Mouse (Mus musculus) urinary bladder, adult 2 months (tissue): ENCODE measurements at regions not wholly inside any gene's neighbourhood (a gene's known extent, or its start where the extent isn't known, plus 50 kb on each side); places are given as distances from the start of the nearest gene placed in this dataset.

Source experiments
- DNase-seq: peaks from one replicate; pipeline ENCODE4 v3.0.0; 2022; ENCODE audit warnings: low spot score

GRCm38 (mm10) chr16:95842766-95843165 lies 140.9 kb downstream of the Ets2 start:
- no peak for DNase-seq

- no peak for DNase-seq
Measured at GRCm38 (mm10) chr16:95839512-95840253, 137.8 kb downstream of the Ets2 start.

- no peak for DNase-seq
Measured at GRCm38 (mm10) chr16:95838886-95839430, 137.1 kb downstream of the Ets2 start.

GRCm38 (mm10) chr16:95838478-95838846 lies 136.6 kb downstream of the Ets2 start:
- no peak for DNase-seq

GRCm38 (mm10) chr16:95837723-95838477 lies 136.0 kb downstream of the Ets2 start:
- DNase-seq: no peak

GRCm38 (mm10) chr16:95835941-95836340 lies 134.1 kb downstream of the Ets2 start:
- DNase-seq: no peak

- DNase-seq: no peak
Measured at GRCm38 (mm10) chr16:95834556-95835288, 132.8 kb downstream of the Ets2 start.

GRCm38 (mm10) chr16:95833455-95833854 lies 131.6 kb downstream of the Ets2 start:
- no peak for DNase-seq

GRCm38 (mm10) chr16:95832346-95832739 lies 130.5 kb downstream of the Ets2 start:
- no peak for DNase-seq

GRCm38 (mm10) chr16:95831566-95832345 lies 129.9 kb downstream of the Ets2 start:
- no peak for DNase-seq

GRCm38 (mm10) chr16:95827402-95827737 lies 125.5 kb downstream of the Ets2 start:
- no peak for DNase-seq

GRCm38 (mm10) chr16:95826681-95827401 lies 125.0 kb downstream of the Ets2 start:
- no peak for DNase-seq

GRCm38 (mm10) chr16:95825723-95826122 lies 123.8 kb downstream of the Ets2 start:
- no peak for DNase-seq

- DNase-seq: peak; percentile 41
Measured at GRCm38 (mm10) chr16:95824720-95825534, 123.1 kb downstream of the Ets2 start.

- no peak for DNase-seq
Measured at GRCm38 (mm10) chr16:95823803-95824202, 121.9 kb downstream of the Ets2 start.

GRCm38 (mm10) chr16:95821080-95821479 lies 119.2 kb downstream of the Ets2 start:
- DNase-seq: no peak

- no peak for DNase-seq
Measured at GRCm38 (mm10) chr16:95820606-95821005, 118.7 kb downstream of the Ets2 start.

- DNase-seq: no peak
Measured at GRCm38 (mm10) chr16:95820013-95820412, 118.1 kb downstream of the Ets2 start.

GRCm38 (mm10) chr16:95815966-95816365 lies 114.1 kb downstream of the Ets2 start:
- DNase-seq: no peak

GRCm38 (mm10) chr16:95815206-95815731 lies 113.4 kb downstream of the Ets2 start:
- DNase-seq: no peak
